Mouse (Mus musculus): ENCODE results near the gene Ttc27. TPM values are rescaled to one million over a fixed set of nuclear protein-coding genes. Genes with fewer than 3 reads are reported as not detected.

The Ttc27 gene
- total RNA-seq, 2 experiments from 2014 or later: 20.8 to 25.8 TPM

GRCm38 (mm10) chr17:74752906-74753627 is 35.5 kb downstream of the Ttc27 start:
- no peak for DNase-seq (ENCODE audit: low spot score in 2 of 2)

- no peak for DNase-seq (ENCODE audit: low spot score in 2 of 2)
These were observed 36.1 kb downstream of the Ttc27 start for GRCm38 (mm10) chr17:74753628-74754104.

DNA sequence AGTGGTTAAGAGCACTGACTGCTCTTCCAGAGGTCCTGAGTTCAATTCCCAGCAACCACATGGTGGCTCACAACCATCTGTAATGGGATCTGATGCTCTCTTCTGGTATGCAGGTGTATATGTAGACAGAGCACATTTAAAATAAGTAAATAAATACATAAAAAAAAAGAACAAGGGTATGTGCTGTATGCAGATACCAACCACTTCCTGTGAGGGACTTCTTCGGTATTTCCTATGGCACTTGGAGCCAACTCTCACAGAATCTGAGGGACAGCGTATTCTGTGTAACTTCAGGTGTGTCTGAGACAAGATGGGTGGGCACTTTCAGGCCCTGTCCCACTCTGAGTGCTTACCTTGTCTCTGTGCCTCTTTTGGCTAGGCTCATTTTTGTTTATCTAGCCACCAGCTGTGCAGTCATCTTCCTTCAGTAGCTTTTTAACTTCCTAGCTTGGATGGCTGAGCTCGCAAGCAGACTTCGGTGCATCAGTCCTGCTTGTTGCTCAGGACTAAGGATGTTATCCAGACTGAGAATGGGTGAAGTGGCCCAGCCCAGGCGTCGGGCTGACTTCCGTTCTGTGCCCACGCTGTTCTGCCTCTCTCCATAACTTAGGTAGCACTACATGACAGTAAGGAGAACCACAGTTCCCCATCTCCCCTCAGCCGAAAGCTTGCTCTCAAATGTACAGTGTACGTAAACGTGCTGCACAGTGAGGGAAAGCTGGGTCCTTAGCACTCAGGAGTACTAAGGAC is 37.0 kb downstream of the Ttc27 start:
- no peak for DNase-seq (ENCODE audit: low spot score in 2 of 2)

DNA sequence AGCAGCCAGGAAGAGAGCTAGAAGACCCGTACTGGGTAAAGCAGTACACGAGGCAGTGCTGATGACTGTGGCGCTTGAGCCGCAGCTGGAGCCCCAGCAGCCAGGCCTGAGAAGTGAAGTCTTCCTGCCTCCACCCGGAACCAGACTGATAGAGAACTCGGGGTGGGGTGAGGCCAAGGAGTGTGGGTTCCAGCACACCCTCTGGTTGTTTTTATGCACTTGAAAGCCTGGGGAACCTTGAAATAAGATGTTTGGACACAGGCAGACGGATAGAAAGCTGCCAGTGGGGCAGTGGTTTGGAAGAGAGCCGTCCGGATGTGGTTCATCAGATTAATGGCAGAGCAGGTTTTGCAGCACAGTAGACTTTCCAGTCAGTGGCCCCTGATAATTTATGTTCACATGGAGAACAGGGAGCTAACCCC is 51.9 kb downstream of the Ttc27 start:
- no peak for DNase-seq (ENCODE audit: low spot score in 2 of 2)

GRCm38 (mm10) chr17:74772364-74772763 is 54.8 kb downstream of the Ttc27 start:
- DNase-seq (ENCODE audit: low spot score in 2 of 2): no peak

- DNase-seq (ENCODE audit: low spot score in 2 of 2): no peak
These were observed 56.0 kb downstream of the Ttc27 start for GRCm38 (mm10) chr17:74773556-74773955.

GRCm38 (mm10) chr17:74780133-74780532 is 62.6 kb downstream of the Ttc27 start:
- no peak for DNase-seq (ENCODE audit: low spot score in 2 of 2)

DNA sequence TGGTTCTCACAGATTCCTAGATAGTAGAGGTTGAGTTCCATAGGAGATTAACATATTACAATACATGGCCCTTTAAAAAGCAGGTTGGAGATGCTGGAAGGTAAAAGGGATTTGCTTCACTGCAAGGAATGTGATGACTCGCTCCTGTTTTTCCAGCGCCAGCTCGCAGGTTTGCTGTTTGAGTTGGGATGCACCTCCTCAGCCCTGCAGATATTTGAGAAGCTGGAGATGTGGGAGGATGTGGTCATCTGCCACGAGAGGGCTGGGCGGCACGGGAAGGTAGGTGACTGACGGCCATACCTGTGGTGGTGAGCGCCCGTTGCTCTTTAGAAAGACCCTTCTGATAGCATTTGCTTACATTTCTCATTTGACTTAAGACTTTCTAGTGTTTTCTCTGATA is 63.1 kb downstream of the Ttc27 start:
- DNase-seq (ENCODE audit: low spot score in 2 of 2): no peak

- no peak for DNase-seq (ENCODE audit: low spot score in 2 of 2)
These were observed 64.4 kb downstream of the Ttc27 start for GRCm38 (mm10) chr17:74781911-74782310.

- no peak for DNase-seq (ENCODE audit: low spot score in 2 of 2)
These were observed 68.1 kb downstream of the Ttc27 start for GRCm38 (mm10) chr17:74785586-74785985.

- DNase-seq (ENCODE audit: low spot score in 2 of 2): no peak
These were observed 68.7 kb downstream of the Ttc27 start for GRCm38 (mm10) chr17:74786198-74786734.

GRCm38 (mm10) chr17:74796023-74796699 is 78.6 kb downstream of the Ttc27 start:
- no peak for DNase-seq (ENCODE audit: low spot score in 2 of 2)

- DNase-seq (ENCODE audit: low spot score in 2 of 2): no peak
These were observed 82.3 kb downstream of the Ttc27 start for GRCm38 (mm10) chr17:74799865-74800264.

- no peak for DNase-seq (ENCODE audit: low spot score in 2 of 2)
These were observed 85.2 kb downstream of the Ttc27 start for GRCm38 (mm10) chr17:74802765-74803164.

GRCm38 (mm10) chr17:74803835-74804234 is 86.3 kb downstream of the Ttc27 start:
- no peak for DNase-seq (ENCODE audit: low spot score in 2 of 2)

GRCm38 (mm10) chr17:74804321-74804930 is 86.9 kb downstream of the Ttc27 start:
- DNase-seq (ENCODE audit: low spot score in 2 of 2): peak in 1 of 2 experiments; percentile 32

DNA sequence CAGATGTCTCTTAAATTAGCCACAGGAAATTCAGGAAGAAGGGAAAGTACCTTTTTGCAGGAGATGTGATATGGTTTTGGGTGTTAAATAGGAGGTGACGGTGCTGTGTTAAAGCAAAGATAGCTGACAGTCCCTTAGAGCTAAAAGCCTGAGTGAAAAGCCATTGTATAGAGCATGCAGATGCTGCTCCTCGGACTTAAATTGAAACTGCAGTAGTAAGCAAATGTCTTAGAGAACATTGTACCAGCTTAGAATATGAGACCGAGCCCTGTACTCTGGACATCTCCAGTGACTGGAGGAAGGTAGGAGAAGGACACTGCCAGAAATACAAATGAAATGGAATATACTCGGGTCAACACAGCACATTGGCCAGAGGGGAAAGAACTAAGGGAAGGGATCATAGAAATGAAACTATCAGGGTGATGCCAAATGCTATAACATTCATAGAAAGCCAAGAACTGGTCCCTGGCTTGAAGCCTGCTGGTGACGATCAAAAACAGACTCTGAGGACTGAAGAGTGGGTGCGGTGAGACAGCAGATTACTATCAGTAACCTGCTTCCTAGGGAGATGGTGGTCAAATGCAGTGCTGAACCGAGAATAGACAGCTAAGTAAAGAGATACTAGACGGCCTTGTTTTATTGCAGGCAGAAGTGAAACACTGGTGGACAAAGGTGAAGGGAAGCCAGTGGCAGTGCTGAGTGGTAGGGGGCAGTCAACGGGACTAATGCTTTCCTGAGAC is 90.1 kb downstream of the Ttc27 start:
- DNase-seq (ENCODE audit: low spot score in 2 of 2): no peak

GRCm38 (mm10) chr17:74808330-74808729 is 90.8 kb downstream of the Ttc27 start:
- no peak for DNase-seq (ENCODE audit: low spot score in 2 of 2)

DNA sequence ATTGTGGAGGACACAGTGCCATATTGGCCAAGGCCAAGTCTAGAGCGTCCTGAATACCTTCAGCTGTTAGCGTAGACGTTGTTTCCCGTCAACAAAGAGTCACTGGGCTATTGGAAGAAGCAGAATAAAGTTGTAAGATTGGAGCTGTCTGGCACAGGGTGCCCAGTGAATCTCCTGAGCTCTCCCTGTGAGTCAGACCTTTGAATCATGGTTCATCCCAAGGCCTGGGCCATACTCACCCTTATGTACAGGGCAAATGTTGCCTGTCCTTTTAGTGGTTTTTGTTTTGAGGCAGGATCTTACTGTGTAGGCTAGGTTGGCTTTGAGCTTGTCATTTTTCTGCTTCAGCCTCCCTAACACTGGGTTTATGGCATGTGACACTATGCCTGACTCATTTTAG is 91.4 kb downstream of the Ttc27 start:
- no peak for DNase-seq (ENCODE audit: low spot score in 2 of 2)

- DNase-seq (ENCODE audit: low spot score in 2 of 2): peak in 1 of 2 experiments; percentile 48
These were observed 93.5 kb downstream of the Ttc27 start for GRCm38 (mm10) chr17:74810892-74811625.
